Mouse (Mus musculus) embryo, embryonic 9.5 days (tissue): ENCODE results near the gene Dph5.

Experiments used
- DNase-seq: peaks from one replicate; pipeline ENCODE4 v3.0.0-alpha.2; 2017; ENCODE audit errors: extremely low spot score

Gene Dph5

DNA sequence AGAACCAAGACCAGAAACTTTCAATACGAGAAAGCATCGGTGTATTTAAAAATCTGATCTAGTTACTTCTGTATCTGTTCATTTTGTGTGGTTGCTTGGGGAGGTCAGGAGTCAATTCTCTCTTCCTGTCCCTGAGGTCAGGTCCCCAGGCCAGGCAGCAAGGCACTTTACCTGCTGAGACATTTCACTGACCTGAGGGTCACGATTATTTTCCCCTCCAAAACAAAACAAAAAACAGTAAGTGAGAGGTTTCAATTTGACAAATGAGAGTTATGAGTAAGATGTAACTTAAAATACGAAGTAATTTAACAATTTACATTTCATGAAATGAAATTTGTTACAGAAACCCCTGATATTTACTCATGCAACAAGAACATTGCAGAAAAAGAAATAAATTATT is 64.7 kb downstream of the Dph5 start:
- DNase-seq, result no peak

DNA sequence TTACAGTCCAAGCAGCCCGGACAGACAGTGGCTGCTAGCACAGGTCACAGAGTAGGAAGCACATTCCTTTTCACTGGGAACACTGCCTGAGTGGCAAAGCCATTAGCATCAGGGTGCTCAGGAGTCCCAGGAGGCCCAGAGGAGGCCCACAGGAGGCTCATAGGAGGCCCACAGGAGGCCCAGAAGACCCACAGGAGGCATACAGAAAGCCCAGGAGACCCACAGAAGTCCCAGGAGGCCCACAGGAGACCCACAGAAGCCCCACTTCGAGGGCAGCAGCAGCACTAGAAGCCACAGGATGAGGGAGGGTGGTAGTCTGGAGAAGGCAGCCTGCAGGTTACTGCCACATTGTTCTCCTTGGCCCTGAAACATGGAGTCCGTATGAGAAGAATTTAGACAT is 65.5 kb downstream of the Dph5 start:
- no peak for DNase-seq

DNA sequence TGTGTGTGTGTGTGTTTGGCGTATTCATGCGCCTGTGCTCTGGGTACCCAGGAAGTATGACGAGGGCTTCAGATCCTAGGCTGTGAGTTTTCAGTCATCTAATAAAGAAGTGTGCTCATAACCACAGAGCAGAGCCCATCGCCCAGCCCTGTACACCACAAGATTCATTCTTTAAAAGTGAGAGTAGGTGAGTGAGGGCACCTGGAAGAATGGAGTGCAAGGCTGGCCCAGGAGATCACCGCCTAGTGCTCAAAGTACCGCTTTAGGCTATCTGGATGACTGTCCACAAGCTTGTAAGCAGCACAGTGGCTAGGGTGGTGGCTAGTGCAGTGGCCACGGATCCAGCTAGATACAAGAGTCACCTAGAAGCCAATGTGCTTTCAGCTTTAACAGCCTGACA is 69.6 kb downstream of the Dph5 start:
- DNase-seq, result no peak

DNA sequence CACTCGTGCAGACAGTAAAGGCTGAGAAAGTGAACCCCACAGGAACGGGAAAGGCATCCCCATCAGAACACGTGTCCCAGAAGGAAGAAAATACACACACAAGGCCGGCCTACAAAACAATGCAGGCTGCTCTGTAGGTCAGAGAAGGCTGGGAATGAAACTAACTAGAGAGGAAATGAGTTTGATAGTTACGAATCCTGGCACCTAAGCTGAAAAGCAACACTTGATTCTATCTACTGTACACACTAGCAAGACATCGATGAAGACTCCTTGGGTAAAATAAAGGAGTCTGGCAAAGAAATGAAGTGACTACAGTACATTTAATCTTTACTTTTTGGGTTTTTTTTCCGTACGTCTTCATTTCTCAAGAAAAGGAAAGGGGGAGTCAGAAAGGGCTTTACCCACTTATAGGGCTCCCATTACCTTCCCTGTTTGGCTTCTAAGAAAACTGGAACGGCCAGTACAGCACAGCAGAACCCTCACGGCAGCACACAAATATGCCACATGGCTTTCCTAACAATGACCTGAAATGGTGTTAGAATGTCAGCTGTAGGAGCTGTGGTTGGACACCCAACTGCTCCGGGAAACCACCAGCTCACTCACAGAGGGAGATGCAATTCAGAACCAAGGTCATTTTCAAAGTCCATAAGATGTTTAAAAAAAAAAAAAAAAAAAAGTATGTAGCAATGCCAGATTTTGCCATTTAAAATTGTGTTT is 73.8 kb downstream of the Dph5 start:
- DNase-seq, result no peak

DNA sequence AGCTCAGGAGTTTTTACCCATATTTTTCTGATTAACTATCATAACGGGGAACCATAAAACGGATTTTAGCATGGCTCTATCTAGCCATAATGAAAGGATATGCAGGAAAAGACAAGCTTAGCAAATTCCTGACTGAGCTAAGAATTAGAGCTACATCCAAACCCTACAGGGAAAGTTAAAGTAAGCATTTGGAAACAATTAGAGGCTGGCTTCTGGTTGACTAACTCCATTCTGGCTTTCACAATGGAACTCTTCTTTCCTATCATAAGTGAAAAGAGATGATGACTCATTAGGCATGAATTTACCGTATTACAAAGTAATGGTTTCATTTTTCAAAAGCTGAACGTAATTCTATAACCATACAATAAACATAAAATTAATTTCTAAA is 74.4 kb downstream of the Dph5 start:
- no peak for DNase-seq

DNA sequence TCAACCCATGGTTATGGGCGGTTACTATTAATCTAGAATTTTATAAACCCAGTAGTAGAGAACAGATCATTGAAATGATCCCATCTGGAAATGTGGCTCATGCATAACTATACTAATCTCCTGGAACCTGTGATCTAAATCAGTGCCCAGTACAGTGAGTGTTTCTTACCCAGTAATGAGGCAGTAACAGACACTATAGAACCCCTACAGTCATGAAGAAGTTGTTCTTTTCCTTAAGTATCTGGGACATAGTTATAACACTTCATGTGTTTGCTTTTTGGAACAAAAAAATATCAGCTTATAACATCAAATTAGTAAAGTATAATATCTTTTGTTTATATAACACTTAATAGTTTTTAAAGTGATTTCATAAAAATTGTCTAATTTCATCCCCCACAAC is 76.0 kb downstream of the Dph5 start:
- no peak for DNase-seq

DNA sequence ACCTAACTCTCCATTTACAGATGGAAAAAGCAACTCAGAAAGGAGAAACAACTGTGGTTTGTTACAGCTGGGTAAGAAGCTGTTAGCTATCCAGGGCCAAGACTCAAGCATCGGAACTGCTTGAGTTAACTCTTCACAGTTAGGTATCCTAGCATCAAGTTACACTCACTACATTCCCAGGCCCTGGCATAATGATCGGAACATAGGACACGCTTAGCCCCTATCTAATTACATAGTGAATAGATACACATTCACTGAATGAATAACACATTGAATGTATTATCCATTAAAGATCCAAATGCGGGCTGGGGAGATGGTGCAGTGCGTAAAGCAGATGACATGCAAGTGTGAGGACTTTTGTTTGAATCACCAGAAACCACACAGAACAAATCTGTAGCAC is 76.4 kb downstream of the Dph5 start:
- DNase-seq, result no peak

DNA sequence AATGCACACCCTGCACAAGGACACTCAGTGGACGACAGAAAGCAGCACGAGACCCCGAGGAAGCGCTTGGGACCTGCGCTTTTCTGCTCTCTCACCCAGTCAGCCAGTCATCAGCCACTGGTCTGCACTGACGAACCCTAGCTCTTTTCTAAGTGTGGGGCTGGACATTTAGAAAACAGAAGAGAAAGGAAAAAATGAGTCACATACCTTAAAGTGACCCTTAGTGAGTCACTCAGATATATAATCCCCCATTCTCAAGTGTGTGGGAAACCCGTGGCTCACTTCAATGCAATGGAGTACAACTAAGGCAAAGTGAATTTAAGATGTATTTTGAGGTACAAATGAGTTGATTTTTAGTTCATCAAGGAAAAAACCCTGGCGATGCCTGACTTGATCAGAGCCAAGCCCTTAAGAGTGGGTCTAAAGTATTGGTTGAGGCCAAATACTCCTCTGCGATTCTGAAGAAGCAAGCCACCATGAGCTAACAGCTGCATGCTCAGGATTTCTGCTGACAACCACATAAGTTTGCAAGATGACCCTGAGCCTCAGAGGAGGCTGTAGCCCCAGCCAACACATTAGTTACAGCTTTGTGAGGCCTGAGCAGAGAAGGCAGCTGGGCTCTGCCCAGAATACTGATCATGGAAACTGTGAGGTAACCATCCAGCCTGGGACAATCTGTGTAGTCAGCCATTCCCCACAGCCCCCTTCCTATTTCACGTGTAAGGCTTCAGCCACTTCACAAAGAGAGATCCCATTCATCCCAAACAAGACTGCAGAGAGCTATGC is 81.3 kb downstream of the Dph5 start:
- no peak for DNase-seq

DNA sequence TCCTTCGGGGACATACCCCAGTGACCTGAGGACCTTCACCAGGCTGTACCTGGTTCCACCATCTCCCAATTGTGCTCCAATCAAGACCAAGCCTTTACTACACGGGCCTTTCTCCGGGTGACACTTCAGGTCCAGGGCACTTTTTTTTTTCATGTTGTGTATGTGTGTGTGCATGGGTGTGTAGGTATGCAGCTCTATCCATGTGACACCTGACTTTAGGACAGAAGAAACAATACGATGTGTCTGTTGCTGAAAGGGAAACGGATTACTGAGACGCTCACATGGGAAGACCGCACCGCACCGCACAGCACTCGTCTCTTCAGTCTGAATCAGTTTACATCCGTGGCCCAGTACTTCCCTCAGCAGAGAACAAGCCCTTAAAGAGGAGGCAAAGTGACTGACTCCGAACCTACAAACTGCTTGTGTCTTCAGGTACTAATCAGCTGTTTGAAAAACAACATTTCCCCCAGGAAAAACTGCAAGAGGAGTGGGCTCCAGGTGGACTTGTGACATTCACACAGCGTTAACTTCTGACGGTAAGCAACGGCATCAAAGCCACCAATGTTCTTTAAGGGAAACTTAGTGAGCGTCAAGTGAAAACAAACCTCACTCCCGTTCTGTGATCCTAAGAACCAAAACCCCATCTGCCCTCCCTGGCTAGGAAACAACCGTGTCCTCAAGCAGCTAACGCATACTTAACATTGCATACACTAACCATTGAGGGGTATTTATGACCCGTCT is 83.6 kb downstream of the Dph5 start:
- no peak for DNase-seq

DNA sequence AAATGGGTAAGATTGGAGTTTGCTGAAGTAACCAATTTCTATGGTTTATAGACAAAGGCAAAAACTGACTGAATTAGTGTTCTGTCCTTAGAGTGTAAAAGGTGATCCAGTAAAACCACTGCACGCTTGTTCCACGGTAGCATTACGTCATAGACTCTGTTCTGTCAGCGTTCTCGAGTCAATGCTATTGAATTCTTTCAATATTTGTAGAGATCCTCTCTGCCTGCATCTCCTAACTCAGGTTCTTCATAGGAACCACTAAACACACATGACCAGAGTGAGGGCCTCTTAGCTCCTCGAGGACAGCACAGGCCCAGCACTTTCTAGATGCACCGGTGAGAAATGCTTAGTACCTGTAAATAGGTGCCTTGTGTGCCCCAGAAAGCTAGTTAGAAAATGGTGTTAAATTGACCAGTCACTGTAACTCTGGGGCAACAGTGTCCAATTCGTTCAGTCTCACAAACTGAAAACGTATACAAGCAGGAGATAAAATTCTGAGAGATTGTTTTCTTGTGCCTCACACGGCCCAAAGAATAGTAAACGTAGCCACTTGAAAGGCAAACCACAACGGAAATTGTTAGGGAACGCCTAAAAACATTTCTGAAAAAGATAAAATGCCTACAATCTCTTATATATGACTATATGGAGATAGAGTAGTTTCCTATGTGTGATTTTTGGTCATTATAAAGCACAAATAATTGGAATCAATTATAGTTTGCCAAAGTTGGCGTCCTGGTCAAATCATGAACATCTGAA is 84.4 kb downstream of the Dph5 start:
- no peak for DNase-seq

DNA sequence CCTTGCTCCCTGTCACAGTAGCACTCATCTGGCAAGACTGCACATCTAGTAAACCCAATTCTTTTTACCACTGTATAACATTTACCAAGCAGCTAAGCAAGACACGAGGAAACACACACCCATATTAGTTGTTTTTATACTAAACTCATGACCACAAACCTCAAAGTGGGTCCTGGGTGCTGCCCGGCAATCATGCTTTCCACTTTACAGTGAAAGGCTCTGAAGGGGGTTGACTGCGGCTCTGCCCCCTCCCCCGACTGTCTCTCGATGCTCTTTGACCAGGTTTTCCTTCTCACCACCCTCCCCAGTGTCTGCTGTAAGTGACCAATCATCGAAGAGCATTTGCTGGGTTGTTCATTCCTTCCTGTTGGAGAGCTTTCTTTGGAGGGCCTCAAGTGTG is 86.6 kb downstream of the Dph5 start:
- no peak for DNase-seq

DNA sequence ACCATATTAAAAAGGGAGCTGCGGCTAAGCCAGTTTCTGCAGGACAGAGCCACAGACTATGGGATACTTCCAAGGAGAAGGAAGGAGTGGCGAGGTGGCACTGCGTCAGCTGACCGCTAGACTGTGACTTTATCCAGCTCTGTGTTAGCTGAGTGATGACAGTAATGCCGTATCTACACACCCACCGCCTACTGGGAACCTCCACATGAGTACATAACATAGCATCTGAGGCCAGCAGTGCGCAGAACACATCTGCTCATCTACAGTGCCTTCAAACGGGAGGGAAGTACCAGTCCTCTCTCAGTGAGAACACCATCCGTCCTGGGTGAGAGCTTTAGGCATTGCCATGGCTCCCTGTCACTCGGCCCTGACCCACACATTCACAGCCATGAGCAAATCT is 87.4 kb downstream of the Dph5 start:
- DNase-seq, result no peak

DNA sequence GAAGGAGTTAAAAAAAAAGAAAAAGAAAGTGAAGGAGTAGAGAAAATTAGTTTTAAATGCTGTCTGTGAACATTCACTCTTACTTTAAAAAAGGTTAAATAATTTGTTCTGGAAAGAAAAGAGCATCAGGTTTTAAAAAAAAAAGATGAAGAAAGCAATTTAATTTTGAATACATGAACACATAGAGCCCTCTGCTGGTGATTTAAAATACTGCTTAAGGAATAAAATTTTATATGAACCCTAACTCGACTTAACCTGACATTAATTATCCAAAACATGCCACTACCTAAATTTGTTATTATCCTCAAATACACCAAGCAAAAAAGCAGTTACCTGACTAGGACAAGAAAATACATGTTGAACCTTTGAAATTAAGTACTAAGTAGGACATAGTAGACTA is 91.4 kb downstream of the Dph5 start:
- DNase-seq, result no peak

DNA sequence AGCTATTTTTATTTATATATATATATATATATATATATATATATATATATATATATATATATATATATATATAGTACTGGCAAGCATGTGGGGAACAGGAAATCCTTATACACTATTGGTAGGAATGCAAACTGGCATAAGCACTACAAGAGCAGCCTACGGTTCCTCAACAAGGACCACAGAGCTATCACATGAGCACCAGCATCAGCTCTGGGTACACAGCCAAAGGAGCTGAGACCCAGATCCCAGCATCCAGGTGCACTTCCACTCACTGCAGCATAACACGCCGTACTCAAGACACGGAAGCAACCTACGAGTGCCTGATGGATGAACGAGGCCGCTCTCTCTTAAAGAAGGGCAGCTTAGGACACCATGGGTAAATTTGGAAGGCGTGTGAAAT is 95.6 kb downstream of the Dph5 start:
- no peak for DNase-seq
